Mouse (Mus musculus) embryonic fibroblast, embryonic 13.5 days (primary cell): ENCODE results near the gene Tmem233.

ENCODE experiments used
- CTCF ChIP-seq: IDR thresholded peaks from 2 replicates; pipeline ENCODE4 v1.5.1; 2011; ENCODE audit warnings: mild to moderate bottlenecking, control low read depth, low read length, moderate library complexity, borderline replicate concordance; ENCODE audit not compliant: insufficient read depth
- POLR2A ChIP-seq: IDR thresholded peaks from 2 replicates; pipeline ENCODE4 v1.6.1; 2011; ENCODE audit warnings: low read depth, mild to moderate bottlenecking, control low read depth, low read length, moderate library complexity

GRCm38 (mm10) chr5:116108651-116109050 lies 25.6 kb upstream of the Tmem233 start:
- TF ChIP-seq CTCF (no peak), POLR2A (no peak)
